Mouse (Mus musculus): ENCODE measurements around the gene Ube2h. TPM values are rescaled to one million over a fixed set of nuclear protein-coding genes. Genes with fewer than 3 reads are reported as not detected.

Ube2h gene
- total RNA-seq (2021): 10 to 100 TPM; 50.4 to 62.2 TPM
- long read RNA-seq, experiment 1, full-length matches to known transcripts: 25 of 49 reads
- long read RNA-seq, experiment 1, partial matches to known transcripts: 1 of 49 reads
- long read RNA-seq, experiment 1, other reads (novel, unspliced or antisense): 23 of 49 reads
- long read RNA-seq, experiment 2, full-length matches to known transcripts: 41 of 74 reads
- long read RNA-seq, experiment 2, partial matches to known transcripts: 1 of 74 reads
- long read RNA-seq, experiment 2, other reads (novel, unspliced or antisense): 32 of 74 reads

DNA sequence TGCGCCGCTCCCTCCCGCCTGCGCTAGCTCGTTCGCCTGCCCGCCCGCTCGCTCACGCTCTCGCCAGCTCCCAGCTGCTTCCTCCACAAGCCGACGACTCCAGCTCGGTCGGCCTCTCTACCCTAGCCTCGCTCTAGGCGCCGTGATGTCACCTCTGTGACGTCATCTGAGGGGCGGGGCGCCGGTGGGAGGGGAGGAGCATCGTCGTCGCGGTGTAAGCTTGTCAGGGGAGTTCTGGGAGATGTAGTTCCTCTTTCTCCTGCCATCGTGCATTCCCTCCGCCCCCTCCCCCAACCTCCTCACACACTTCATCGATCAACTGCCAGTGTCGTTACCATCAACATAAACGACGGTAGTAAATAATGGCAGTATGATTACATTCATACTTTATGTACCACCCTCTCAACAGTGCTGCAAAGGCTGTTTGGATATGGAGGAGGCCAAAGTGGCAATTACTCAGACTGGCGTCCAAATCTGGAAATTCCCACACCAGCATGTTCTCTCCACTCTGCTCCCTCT is at the start of gene Ube2h:
TSS of gene Ube2h (minus strand) at position 141 of the 519 bp plus-strand sequence.
- peak; percentile 99 for DNase-seq

DNA sequence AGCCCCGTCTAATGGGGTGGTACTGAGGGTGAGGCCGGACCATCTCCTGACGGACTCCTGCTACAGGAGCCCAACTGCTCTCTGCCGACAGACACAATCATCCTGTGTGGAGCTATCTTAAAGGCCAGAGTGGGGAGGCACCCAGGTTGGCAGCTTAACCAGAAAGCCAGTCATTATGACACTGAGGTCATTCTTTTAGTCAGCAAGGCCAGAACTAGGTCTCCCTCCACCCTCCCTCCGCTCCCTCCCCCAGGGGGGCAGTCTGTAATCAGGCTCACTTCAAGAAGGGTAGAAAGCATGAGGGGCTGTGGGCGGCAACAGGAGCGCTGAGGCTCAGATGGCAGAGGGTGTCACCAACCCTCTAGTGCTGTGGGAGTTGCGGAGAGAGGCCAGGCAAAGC is 49.3 kb upstream of the Ube2h start:
- no peak for DNase-seq

DNA sequence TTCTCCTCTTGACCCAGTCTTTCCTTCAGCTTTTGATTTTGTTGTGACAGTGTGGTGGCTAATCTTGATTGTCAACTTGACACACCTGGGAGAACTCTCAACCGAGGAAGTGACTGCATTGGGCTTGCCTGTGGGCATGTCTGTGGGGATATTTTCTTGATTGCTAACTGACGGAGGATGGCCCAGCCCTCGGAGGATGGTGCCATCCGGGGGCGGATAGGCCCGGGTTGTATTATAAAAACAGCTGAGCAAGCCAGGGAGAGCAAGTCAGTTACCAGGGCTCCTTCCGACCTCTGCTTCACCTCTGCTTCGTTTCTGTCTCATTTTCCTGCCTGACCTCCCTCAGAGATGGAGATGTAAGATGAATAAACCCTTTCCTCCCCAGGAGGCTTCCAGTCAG is 48.4 kb upstream of the Ube2h start:
- DNase-seq: no peak

DNA sequence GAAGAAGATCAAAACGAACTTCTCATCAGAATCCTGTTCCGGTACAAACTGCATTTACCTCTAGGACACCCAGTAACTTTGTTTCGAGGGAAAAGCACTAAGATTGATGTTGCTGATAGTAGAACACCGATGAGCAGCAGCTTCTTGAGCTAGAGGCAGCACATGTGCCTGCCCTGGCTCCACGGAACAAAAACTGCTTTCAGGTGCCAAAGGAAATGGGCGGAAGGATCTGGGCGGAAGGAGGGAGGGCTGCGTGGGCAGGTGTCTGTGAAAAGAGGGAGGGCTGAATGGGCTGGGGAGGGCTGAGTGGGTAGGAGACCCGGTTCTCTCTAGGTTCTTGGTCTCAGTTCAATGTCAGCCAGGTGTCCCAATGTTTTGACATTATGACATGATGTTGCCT is 47.0 kb upstream of the Ube2h start:
- no peak for DNase-seq

DNA sequence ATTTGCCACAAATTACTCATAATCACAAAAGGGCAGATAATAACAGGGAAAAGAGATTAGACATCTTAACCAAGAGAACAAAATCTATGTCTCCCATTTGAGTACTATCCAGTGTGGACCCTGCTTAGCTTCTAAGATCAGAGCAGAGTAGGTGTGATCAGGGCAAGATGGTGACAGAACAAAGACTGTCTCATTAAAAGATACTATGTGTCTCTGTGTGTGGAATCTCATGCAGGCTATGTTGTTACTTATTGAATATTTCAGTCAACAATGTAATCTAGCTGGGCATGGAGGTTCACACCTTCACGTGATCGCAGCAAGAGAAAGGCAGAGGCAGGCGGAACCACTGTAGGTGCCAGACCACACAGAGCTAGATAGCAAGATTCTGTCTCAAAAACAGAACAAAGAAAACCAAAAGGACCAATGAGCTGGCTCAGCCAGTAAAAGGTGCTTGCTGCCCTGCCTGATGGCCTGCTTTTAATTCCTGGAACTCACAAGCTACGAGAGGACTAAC is 43.0 kb upstream of the Ube2h start:
- no peak for DNase-seq

DNA sequence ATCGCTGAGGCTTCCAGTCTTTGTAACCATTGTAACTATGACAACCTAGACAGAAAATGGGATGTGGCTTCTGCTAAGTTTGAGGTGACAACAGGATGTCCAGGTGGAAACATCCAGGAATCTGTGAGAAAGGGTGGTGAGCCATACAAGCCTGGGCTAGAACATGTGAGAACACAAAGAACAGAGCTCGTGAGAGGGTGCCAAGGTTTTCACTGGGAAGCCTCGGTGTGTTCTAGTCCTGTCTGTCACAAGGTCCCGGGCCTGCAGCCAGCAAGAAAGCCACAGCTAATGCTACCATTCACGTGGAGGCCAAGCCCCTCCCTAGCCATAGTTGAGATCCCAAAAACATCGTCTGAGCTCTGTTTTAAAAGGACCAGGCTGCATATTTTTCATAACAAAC is 42.4 kb upstream of the Ube2h start:
- DNase-seq: peak; percentile 46

DNA sequence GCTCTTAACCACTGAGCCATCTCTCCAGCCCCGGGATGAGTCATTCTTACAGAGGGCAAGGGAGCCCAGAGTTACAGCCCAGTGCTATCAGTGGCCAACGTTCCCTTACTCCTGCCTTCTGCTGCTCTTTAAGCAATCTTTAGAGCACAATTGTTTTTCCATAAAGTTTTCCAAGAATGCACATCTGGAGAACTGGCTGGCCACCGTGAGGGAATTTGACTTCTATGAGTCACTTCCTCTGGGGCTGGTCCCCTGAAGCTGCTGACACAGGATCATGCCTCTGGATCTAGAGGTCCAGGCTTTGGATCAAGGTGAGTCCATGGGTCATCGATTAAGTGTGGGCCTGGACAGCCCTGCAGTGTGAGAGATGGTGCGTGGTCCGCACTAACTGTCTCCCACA is 39.7 kb upstream of the Ube2h start:
- DNase-seq: peak; percentile 59

DNA sequence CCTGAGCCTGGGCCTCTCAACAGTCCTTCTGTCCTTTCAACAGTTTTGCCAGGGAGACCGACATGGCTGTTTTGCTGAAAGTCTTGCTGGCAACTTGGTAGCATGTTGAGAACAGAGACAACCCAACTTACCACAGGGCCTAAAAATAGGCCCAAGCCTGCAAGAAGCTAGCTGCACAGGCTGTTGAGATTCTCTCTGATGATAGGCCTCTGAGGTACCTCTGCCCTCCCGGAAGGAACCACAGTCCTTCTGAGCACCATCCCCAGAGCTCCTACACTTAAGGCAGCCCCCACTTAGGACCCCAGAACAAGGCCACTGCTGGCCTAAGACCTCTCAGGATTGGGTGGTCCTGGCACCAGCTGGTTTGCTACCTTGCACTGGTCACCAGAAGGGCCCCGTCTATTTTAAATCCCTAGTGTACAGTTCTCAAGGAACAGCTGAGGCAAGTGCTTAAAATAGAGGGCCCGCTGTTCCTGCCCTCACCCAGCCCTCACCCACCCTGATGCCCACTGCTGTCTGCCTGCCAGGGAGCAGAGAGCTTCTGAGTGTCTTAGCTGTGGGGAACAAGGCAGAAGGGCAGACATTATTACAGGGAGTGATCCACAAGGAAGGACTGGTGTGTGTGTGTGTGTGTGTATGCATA is 36.0 kb upstream of the Ube2h start:
- peak; percentile 35 for DNase-seq

DNA sequence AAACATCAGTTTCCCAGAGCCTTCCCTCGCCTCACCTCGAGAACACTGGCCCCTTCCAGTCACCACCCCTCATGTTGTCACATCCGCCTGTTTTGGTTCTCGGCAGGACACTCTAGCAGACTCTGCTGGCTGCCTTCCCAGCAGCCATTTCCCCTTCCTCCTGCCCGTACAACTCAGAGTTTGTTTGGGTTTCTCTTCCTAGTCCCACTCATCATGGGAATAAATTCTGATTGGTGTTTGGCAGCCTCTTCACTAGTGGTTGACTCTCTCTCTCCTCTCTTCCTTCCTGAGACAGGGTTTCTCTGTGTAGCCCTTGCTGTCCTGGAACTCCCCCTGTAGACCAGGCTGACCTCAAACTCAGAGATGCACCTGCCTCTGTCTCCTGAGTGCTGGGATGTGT is 32.6 kb upstream of the Ube2h start:
- DNase-seq: peak; percentile 68

DNA sequence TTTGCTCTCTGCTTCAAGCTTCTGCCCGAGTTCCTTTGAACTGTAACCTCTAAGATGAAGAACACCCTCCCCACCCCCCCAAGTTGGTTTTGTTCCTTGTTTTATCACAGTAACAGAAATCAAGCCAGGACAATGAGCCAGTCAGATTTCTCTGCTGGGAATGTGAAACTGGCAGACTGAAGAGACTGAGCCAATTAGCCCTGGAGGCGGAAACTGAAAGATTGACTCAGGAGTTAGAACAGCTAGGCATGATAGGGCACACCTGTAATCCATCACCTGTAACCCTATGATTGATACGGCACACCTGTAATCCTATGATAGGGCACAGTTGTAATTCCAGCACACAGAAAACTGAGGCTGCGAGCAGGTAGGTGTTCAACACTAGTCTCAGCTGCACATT is 27.9 kb upstream of the Ube2h start:
- no peak for DNase-seq

DNA sequence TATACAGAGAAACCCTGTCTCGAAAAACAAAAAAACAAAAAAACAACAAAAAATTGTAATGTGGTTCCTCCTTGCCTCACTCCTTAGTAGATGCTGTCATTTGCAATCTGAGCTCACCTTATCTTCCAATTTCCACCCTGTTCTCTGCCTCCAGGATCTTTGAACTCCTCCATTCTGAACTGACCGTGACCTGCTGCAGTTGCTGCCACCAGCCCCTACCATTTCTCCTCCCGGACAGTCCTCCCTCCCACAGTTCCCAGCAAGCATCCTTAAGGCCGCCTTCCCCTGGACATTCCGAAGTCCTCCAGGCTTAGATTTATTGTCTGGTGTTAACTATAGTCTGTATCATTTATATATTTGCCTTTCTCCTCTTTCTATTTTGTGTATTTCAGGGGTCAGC is 26.4 kb upstream of the Ube2h start:
- DNase-seq: no peak

DNA sequence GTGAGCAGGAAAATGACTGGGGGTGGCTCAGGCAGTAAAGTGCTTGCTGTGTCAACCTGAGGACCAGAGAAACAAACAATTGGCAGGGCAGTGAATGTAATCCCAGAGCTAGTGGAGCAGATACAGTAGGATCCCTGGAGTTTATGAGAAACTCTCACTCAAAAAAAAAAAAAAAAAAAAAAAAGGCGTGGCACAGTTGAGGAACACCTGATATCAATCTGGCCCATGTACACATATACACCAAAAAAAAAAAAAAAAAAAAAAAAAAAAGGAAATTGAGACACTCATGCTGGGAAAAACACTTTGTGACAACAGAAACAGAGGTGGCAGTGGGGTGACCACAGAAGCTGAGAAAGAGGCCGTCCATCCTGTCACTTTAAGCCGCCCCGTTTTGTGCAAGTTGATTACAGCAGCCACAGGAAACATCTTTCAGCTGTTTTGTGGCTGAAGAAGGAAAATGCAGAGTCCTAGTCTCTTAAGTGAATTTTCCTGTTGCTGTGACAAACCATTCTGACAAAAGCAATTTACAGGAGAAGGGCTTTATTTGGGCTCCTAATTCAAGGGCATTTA is 21.7 kb upstream of the Ube2h start:
- no peak for DNase-seq

DNA sequence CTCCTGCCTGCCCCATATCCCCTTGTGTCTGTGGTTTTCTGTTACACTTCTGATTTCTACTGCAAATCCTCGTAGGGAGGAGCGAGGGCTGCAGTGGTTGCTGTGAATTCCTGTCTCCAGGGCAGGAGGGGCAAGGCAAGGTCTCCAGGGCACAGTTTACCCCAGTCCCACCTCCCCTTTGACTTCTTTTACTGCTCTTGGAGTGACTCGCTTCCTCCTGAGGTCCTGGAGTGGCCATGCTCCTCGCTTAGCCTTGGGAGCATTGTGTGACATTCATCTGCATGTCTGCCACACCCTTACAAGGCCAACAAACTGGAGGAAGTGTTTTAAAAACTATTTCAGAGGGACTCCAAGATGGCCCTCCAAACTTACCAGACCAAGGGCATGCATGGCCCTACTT is 16.7 kb upstream of the Ube2h start:
- no peak for DNase-seq

DNA sequence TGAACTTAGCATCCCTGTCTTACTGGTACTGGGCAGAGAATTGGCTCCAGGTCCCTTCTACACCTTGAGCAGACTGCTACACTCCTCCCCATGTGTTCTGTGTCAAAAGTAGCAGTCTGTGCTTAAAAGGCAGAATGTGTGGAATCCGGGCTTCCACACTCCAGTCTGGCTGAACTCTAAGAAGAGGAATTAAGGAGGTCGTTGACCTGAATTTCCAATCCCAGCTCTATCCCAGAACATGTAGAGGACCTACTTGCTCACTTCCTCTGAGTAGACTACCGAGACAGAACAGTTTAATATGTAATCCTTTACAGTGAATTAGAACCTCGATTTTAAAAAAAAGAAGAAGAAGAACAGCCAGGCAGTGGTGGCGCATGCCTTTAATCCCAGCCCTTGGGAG is 14.9 kb upstream of the Ube2h start:
- DNase-seq: no peak

DNA sequence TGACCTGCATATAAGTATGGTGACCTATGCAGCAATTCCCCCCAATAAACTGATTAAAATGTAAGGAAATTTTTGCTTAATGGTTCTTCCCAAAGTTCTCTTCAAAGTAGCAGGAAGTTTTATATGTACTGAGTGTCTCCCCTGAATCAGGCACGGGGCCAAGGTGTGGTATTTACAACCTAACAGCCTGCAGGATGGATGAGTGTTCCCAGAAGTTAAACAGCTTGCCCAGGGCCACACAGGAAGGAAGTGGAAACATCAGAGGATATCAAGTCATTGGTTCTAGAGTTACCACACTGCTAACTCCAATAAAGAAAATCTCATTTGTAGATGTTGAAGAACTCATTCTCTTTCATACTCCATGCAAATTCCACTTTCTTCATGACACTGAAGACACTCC is 7.7 kb upstream of the Ube2h start:
- no peak for DNase-seq

DNA sequence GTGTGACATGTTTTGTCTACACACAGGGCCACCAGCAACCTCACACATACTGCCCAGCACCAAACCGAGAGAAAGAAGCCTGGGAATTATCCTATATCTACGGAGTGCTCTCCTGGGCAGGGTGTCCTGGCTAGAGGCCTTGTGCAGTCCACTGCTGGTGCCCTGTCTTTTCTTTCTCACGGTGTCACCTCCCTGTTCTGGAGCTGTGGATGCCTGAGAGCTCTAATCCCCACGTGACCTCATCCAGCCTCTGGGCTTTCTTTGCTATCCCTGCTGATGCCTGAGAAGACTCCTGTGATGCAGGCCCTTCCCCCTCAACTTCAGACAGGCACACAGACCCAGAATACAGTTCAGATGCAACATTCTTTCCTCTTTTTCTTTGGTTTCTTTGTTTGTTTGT is 4.4 kb upstream of the Ube2h start:
- no peak for DNase-seq

DNA sequence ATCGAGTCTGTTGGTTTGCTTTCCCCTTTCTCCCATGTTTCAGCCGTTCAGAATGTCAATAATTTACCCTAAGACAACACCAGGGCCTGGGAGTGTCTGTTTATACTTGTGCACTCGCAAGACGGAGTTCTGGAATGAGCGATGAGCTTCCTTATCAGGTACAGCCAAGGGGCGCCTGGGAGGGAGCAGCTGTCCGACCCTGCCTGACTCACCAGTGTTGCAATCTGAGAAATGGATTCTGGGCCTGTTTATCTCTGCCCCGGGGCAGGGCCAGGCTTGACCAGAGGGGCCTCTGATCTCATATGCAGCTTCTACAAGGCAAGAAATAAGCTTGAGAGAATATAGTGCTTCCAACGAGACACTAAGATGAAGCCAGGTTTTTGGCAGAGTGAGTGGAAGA is 3.4 kb upstream of the Ube2h start:
- DNase-seq: no peak

DNA sequence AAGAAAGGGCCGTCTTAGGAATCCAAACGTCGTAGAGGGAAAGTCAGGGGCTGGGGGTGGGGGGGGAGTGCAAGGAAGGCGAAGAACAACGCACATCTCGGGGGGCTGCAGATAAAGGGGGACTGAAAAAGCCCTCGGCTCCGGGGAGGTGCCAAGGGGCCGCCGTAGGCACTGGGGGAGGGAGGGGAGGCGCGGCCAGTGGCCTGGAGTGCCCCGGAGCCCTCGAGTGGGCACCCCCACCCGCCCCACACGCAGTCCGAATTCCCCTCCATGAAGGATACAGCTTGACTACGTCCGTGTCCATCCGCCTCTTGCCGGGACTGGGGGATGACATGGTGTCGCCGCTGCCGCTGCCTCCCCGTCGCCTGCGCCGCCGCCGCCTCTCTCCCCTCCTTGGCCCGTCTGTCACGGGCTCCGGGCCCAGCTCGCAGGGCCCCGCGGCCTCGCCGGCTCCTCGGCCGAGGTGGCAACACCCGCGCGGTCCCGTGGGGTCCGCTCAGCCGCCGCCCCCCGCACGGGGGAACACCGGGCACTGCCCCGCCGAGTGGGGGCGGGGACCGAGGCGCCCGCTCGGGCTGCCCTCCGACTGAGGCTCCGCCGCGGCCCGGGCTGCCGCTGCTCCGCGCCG is 454 bp downstream of the Ube2h start:
- DNase-seq: peak; percentile 67

DNA sequence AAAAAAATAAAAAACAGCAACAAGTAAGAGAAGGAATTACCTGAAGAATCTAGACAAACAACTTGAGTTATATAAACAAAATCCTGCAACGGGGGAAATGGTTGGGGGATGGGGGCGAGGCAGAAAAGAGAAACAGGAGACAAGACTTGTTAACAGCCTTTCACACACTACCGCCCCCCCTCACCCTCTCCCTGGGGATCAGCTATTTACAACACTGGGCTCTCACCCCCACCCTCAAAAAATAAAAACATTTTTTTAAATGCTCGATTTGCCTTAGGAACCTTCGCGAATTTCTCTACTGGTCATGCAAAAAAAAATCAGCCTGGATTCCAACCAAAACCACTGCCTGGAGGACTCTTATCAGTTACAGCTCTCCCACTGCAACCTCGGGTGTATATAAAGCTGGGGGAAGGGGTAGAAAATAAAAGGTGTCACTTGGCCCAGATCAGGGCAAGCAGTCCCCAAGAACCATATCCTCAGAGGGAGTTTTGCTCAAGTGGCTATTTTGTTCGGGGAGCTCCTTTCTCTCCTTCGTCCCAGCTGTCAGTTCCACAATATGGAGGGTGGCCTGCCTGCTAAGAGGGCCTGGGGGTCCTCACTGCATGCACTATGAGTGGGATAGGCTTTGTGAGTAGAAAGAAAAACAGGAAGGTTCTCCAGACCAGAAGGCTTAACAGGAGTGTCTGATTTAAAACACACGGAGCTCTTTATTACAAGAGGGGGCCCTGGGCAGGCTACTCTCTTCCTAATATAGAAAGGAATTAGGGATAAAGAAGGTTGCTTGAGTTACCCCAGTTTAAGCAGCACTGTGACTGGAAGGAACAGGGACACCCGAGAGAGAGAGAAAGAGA is 1.3 kb downstream of the Ube2h start:
- peak; percentile 54 for DNase-seq

DNA sequence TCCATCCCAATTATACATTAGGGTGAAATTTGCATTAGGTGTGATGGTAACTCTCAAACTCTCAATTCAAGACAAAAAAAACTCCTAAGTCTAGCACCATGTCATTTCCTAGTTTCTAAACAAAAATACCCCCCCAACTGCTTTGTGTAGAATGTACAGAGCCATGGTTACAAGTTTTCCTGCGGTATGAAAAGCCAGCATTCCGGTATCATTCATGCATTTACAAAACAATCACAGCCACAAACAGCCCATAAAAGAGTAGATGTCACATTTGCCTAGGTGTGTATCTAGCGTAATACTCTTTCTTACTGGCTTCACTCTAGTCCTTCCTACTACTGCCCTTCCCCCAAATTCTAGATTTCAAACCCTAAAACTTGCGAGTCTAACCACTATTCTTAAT is 2.2 kb downstream of the Ube2h start:
- no peak for DNase-seq

DNA sequence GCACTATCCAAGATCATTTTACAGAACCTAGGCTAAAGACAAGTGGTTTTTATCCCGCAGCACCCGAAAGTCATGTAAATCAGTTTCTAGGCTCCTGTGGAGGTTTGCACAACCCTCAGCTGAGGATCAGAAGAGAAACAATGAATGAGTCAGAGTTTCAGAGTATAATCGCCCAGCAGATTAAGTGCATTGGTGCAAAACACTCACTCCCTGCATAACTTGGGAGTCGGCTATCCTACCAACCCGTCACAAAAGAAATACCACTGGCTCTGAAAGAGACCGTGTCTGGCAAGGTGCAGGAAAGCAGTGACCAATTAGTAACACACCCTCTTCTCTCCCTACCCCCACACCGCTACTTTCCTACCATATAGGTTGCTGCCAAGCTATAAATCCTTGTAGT is 3.4 kb downstream of the Ube2h start:
- no peak for DNase-seq

DNA sequence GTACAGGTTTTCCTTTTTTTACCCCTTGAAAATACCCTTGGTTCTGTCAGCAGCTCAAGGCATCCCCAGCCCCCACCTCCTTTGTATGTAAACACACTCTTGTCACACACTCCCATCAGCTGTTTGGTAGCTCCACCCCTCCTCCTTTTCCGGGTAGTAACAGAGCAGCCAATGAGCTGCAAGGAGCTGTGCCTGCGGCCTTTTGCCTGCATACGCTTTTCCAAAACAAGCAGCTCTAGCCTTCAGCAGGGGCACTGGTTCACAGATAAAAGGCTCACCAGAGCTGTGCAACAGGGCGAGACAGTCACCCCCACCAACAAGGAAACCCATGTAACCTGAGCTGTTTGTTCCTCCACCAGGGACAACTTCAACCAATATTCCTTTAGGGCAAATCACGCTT is 4.0 kb downstream of the Ube2h start:
- peak; percentile 88 for DNase-seq

Measured in gastrocnemius, postnatal 25 days (tissue).